Mouse (Mus musculus): ENCODE measurements around the gene Mybph. TPM values are rescaled to one million over a fixed set of nuclear protein-coding genes. Genes with fewer than 3 reads are reported as not detected.

The Mybph gene
- polyA plus RNA-seq, 1 experiment: 7.7 TPM

DNA sequence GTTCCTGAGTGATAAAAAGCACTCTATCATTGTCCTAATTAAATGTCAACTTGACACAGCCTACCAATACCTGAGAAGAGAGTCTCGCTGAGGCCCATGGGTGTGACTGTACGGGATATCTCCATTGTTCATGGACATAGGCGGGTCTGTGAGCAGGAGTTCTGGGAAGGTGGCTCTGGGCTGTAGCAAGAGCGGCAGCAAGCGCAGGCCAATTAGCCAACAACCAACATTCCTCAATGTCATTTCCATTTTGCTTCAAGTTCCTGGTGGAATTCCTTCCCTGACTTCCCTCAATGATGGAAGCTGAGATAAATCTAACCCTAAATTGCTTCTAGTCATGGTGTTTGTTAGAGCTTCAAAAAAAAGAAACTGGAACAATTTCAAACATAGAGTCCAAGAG is 15.3 kb upstream of the Mybph start:
- TF ChIP-seq POLR2A (IDR thresholded peaks at IDR 0.05; ENCODE audit: borderline replicate concordance, extremely low read depth, low read depth, low read length) (no peak), CTCF (IDR thresholded peaks at IDR 0.05; ENCODE audit: insufficient read depth, low read length) (no peak)
- Histone ChIP-seq H3K4me3 (replicated peaks; ENCODE audit: extremely low read depth, low read depth, low read length) (no peak overlapping the region), H3K4me1 (ENCODE audit: control insufficient read depth, insufficient read depth, low read length) (no peaks in the 10 kb centered on the region)
- 86% methylated on average over 5 of the region's 5 CpGs for WGBS
- no peak for DNase-seq

DNA sequence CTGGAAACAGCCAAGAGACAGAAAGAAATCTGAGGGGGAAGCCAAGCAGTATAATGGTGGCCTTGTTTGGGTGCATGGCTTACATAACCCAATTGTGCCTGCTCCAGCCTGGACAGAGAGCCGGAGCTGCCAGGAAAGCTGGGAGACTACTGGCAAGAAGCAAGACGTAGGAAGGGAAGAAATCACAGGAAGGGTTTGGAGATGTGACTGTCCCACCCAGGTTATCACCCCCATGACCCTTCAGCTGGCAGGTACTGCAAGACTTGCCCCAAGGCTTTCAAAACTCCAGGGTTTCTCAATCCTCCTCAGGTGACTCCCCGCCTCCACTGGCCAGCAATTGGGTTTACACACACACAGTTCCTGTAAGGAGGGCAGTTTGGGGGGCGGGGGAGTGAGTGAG is 11.2 kb upstream of the Mybph start, which contains the start of gene Chil1:
Gene Chil1, plus strand, starts transcription at position 152 of the 400 bp plus-strand sequence.
- TF ChIP-seq CTCF (IDR thresholded peaks at IDR 0.05; ENCODE audit: insufficient read depth, low read length) (no peak), POLR2A (IDR thresholded peaks at IDR 0.05; ENCODE audit: borderline replicate concordance, extremely low read depth, low read depth, low read length) (no peak)
- DNase-seq: peak; percentile 57

DNA sequence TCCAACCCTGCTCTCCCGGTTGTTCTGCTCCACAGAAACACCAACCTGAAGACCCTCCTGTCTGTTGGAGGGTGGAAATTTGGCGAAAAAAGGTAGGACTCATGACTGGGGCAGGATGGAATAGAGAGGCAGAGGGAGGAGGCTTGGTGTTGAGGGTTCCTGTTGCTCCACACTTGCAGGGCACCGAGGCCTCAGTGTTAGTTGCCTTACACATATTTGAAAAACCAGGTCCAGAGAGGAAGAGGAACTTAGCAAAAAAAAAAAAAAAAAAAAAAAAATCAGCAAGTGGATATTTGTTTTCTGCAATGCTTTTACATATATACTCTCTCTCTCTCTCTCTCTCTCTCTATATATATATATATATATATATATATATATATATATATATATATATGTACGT is 9.2 kb upstream of the Mybph start:
- 58% methylated on average over 4 of the region's 4 CpGs for WGBS
- H3K4me3 ChIP-seq (replicated peaks; ENCODE audit: extremely low read depth, low read depth, low read length): peak overlapping the region; percentile 49
- no peaks in the 10 kb centered on the region for H3K4me1 ChIP-seq (ENCODE audit: control insufficient read depth, insufficient read depth, low read length)
- no peak for TF ChIP-seq CTCF (IDR thresholded peaks at IDR 0.05; ENCODE audit: insufficient read depth, low read length)
- no peak for DNase-seq

More for the DNA sequence above, 11.2 kb upstream of the Mybph start, which contains the start of gene Chil1:
- 52% methylated on average over 4 of the region's 4 CpGs for WGBS
- H3K4me3 ChIP-seq (replicated peaks; ENCODE audit: extremely low read depth, low read depth, low read length): peak within 1 kb of the TSS; percentile 49
- H3K4me1 ChIP-seq (ENCODE audit: control insufficient read depth, insufficient read depth, low read length): no peaks in the 10 kb centered on the region

DNA sequence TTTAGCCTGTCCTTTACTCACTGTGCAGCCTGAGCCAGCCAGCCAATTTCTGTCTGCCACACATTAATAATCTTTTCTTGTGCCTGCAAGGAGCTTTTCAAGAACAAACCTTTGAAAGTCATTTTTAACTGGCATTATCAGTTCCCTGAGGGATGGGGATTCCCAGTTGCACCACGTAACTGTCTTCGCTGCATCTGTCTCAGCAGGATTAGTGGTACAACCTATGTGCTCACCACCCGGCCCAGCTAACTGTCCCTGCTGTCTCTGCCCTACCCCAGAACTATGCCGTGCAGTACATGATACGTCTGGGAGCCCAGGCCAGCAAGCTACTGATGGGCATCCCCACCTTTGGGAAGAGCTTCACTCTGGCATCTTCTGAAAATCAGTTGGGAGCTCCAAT is 5.0 kb upstream of the Mybph start:
- WGBS: 83% methylated on average over 5 of the region's 5 CpGs
- TF ChIP-seq CTCF (IDR thresholded peaks at IDR 0.05; ENCODE audit: insufficient read depth, low read length) (no peak), POLR2A (IDR thresholded peaks at IDR 0.05; ENCODE audit: borderline replicate concordance, extremely low read depth, low read depth, low read length) (no peak)
- Histone ChIP-seq H3K4me1 (ENCODE audit: control insufficient read depth, insufficient read depth, low read length) (no peaks in the 10 kb centered on the region), H3K4me3 (replicated peaks; ENCODE audit: extremely low read depth, low read depth, low read length) (no peak overlapping the region)
- no peak for DNase-seq

GRCm38 (mm10) chr1:134188989-134189729 is 4.1 kb upstream of the Mybph start:
- DNase-seq: no peak
- WGBS: 20% methylated on average over 12 of the region's 12 CpGs
- H3K4me3 ChIP-seq (replicated peaks; ENCODE audit: extremely low read depth, low read depth, low read length): no peak overlapping the region
- H3K4me1 ChIP-seq (ENCODE audit: control insufficient read depth, insufficient read depth, low read length): no peaks in the 10 kb centered on the region
- TF ChIP-seq CTCF (IDR thresholded peaks at IDR 0.05; ENCODE audit: insufficient read depth, low read length): no peak
- peak; percentile 10; the same call in 1 of the 2 replicates for TF ChIP-seq POLR2A (IDR thresholded peaks at IDR 0.05; ENCODE audit: borderline replicate concordance, extremely low read depth, low read depth, low read length)

- 85% methylated on average over 5 of the region's 5 CpGs for WGBS
- TF ChIP-seq POLR2A (IDR thresholded peaks at IDR 0.05; ENCODE audit: borderline replicate concordance, extremely low read depth, low read depth, low read length): no peak
- no peak for TF ChIP-seq CTCF (IDR thresholded peaks at IDR 0.05; ENCODE audit: insufficient read depth, low read length)
- H3K4me3 ChIP-seq (replicated peaks; ENCODE audit: extremely low read depth, low read depth, low read length): no peak overlapping the region
- DNase-seq: no peak
- peaks cover 7% of the 10 kb centered on the region; the same call in 1 of the 2 replicates for H3K4me1 ChIP-seq (ENCODE audit: control insufficient read depth, insufficient read depth, low read length)
Observed at GRCm38 (mm10) chr1:134191192-134191591, 2.1 kb upstream of the Mybph start.

DNA sequence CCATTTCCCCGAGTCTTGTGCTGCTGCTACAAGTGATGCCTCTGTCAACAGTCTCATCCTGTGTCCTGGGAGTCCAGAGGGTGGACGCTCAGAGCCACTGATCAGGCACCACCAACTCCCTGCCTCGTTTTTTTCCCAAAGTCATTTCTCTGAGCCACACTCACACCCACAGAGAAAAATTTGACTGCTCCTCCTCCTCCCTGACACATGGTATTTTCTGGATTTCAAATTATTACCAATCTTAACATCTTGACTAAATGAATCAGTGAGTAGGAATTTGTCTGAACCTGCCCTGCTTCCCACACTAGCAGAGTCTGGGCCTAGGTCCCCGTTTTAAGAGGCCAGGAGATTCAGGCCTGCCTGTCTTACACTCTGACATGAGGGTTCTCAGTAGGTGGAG is 1.2 kb upstream of the Mybph start:
- 43% methylated on average over 4 of the region's 4 CpGs for WGBS
- DNase-seq: no peak
- no peak for TF ChIP-seq CTCF (IDR thresholded peaks at IDR 0.05; ENCODE audit: insufficient read depth, low read length)
- no peak for TF ChIP-seq POLR2A (IDR thresholded peaks at IDR 0.05; ENCODE audit: borderline replicate concordance, extremely low read depth, low read depth, low read length)
- Histone ChIP-seq H3K4me1 (ENCODE audit: control insufficient read depth, insufficient read depth, low read length) (peaks cover 7% of the 10 kb centered on the region; the same call in 1 of the 2 replicates), H3K4me3 (replicated peaks; ENCODE audit: extremely low read depth, low read depth, low read length) (no peak overlapping the region)

DNA sequence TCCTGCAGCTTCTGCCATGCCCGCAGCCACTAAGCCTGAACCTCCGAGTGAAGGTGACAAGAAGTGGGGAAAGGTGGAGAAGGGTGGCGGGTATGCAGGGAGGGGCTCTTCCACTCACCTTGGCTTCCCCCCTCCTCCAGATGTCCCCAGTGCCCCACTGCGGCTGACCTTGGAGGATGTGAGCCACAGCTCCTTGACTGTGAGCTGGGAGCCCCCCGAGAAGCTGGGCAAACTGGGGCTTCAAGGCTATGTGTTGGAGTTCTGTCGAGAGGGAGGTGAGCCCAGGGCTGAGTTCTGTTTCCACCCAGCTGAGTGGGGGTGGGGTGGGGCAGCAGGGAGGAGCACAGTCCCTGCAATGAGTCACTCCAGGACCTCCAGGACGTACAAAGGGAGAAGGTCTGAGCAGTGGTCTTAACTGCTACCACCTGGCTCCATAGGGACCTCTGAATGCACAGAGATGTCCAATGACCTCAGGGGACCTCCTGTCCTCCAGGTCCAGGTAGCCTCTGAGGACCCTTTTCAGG is 488 bp downstream of the Mybph start:
- 48% methylated on average over 7 of the region's 7 CpGs for WGBS
- Histone ChIP-seq H3K4me1 (ENCODE audit: control insufficient read depth, insufficient read depth, low read length) (peaks cover 7% of the 10 kb centered on the region; the same call in 1 of the 2 replicates), H3K4me3 (replicated peaks; ENCODE audit: extremely low read depth, low read depth, low read length) (no peak overlapping the region)
- no peak for TF ChIP-seq CTCF (IDR thresholded peaks at IDR 0.05; ENCODE audit: insufficient read depth, low read length)
- no peak for TF ChIP-seq POLR2A (IDR thresholded peaks at IDR 0.05; ENCODE audit: borderline replicate concordance, extremely low read depth, low read depth, low read length)
- DNase-seq: no peak

GRCm38 (mm10) chr1:134194298-134195022 is 1.2 kb downstream of the Mybph start:
- H3K4me3 ChIP-seq (replicated peaks; ENCODE audit: extremely low read depth, low read depth, low read length): no peak overlapping the region
- H3K4me1 ChIP-seq (ENCODE audit: control insufficient read depth, insufficient read depth, low read length): peaks cover 7% of the 10 kb centered on the region; the same call in 1 of the 2 replicates
- WGBS: 68% methylated on average over 16 of the region's 16 CpGs
- no peak for TF ChIP-seq POLR2A (IDR thresholded peaks at IDR 0.05; ENCODE audit: borderline replicate concordance, extremely low read depth, low read depth, low read length)
- DNase-seq: no peak
